9 mouse cellular contexts compared by ENCODE assay signal in the genomic region with DNA sequence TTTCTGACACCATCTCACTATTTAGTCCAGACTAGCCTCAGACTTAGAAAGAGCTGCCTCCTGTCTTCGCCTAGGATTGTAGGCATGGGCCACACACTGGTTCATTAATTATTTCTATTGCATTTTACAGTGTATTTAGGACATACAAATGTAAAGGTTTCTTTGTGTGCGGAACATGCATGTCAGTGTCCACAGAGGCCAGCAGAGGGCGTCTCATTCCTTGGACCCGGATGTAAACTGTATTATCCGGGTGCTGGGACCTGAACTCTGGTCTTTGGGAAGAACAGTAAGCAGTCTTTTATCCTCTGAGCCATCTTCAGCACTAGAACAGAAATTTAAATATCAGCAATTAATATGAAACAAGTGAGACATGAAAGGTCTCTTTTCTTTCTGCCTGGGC. TPM values are rescaled to one million over a fixed set of nuclear protein-coding genes. Genes with fewer than 3 reads are reported as not detected.
A peak's percentile ranks its signal among the peaks of the same experiment; 100 is the strongest.
DNase-seq lines count a peak whose midpoint lies in the region; ATAC-seq and TF ChIP-seq lines count a peak whose summit lies in the region.
"Had no signal": no experiment of that assay in that cellular context is flagged by ENCODE, and none has a peak within 500 bp of the region (broad histone marks: within the 10 kb centered on the region; RNA-seq: fewer than 3 reads in every experiment).

No protein-coding gene starts in this region.

- peaks cover 36% of the 10 kb centered on the region for H3K36me3 ChIP-seq in intestine, embryonic 14.5 days (ENCODE audit: control insufficient read depth, insufficient read depth, low read length)
- H3K36me3 ChIP-seq in intestine, embryonic 15.5 days, result peaks cover 5% of the 10 kb centered on the region; the same call in 1 of the 2 replicates
- H3K36me3 ChIP-seq in E14TG2a.4 (ENCODE audit: insufficient read depth, low read length), result peaks cover 49% of the 10 kb centered on the region
- peaks cover 27% of the 10 kb centered on the region for H3K36me3 ChIP-seq in liver, embryonic 15.5 days (replicated peaks)

- peaks cover 16% of the 10 kb centered on the region for H3K4me1 ChIP-seq in intestine, embryonic 14.5 days (replicated peaks; ENCODE audit: control insufficient read depth, insufficient read depth, low read length)
- peaks cover 5% of the 10 kb centered on the region; the same call in 1 of the 2 replicates for H3K4me1 ChIP-seq in intestine, embryonic 15.5 days (replicated peaks)
- H3K4me1 ChIP-seq in E14TG2a.4 (replicated peaks; ENCODE audit: low read depth, low read length), result peaks cover 57% of the 10 kb centered on the region
- peaks cover 4% of the 10 kb centered on the region; the same call in 1 of the 2 replicates for H3K4me1 ChIP-seq in embryonic fibroblast, embryonic 13.5 days (ENCODE audit: control insufficient read depth, insufficient read depth, low read length)
- peaks cover 41% of the 10 kb centered on the region for H3K4me1 ChIP-seq in liver, embryonic 15.5 days (replicated peaks)

- H3K9ac ChIP-seq in intestine, embryonic 14.5 days (ENCODE audit: low read length), result no peak overlapping the region
- H3K9ac ChIP-seq in intestine, embryonic 15.5 days, result no peak overlapping the region
- H3K9ac ChIP-seq in liver, embryonic 15.5 days, result no peak overlapping the region

- peak overlapping the region; percentile 76 for H3K4me2 ChIP-seq in intestine, embryonic 14.5 days (ENCODE audit: low read length)
- H3K4me2 ChIP-seq in intestine, embryonic 15.5 days (replicated peaks), result no peak overlapping the region
- peak overlapping the region; percentile 99 for H3K4me2 ChIP-seq in liver, embryonic 15.5 days

- no peak for ATAC-seq in intestine, embryonic 14.5 days (replicated peaks; ENCODE audit: low FRiP score, low TSS enrichment, low read depth)
- ATAC-seq in intestine, embryonic 15.5 days, result no peak
- ATAC-seq in liver, embryonic 15.5 days (ENCODE audit: insufficient read depth), result no peak

- no peaks in the 10 kb centered on the region for H3K27me3 ChIP-seq in intestine, embryonic 14.5 days (replicated peaks; ENCODE audit: control insufficient read depth, insufficient read depth, low read length)
- no peaks in the 10 kb centered on the region for H3K27me3 ChIP-seq in intestine, embryonic 15.5 days (replicated peaks)
- no peaks in the 10 kb centered on the region for H3K27me3 ChIP-seq in E14TG2a.4 (ENCODE audit: insufficient read depth, low read length)
- no peaks in the 10 kb centered on the region for H3K27me3 ChIP-seq in liver, embryonic 15.5 days

- no peaks in the 10 kb centered on the region for H3K9me3 ChIP-seq in intestine, embryonic 14.5 days (ENCODE audit: control insufficient read depth, low read length)
- no peaks in the 10 kb centered on the region for H3K9me3 ChIP-seq in intestine, embryonic 15.5 days
- H3K9me3 ChIP-seq in E14TG2a.4 (ENCODE audit: low read length), result no peaks in the 10 kb centered on the region
- H3K9me3 ChIP-seq in liver, embryonic 15.5 days (replicated peaks), result no peaks in the 10 kb centered on the region

- no peak for DNase-seq in intestine, embryonic 14.5 days (ENCODE audit: low spot score)
- DNase-seq in adrenal gland, postnatal 14 days, result no peak
- no peak for DNase-seq in spleen, adult 12 weeks (ENCODE audit: low spot score)
- DNase-seq in left cerebral cortex, adult 18-20 months (ENCODE audit: low spot score in 2 of 2), result no peak
- DNase-seq: kidney, postnatal 10 days had no signal

- no peak for TF ChIP-seq POLR2A in embryonic fibroblast, embryonic 13.5 days (IDR thresholded peaks at IDR 0.05; ENCODE audit: low read depth, low read length)

- H3K27ac ChIP-seq in intestine, embryonic 14.5 days (ENCODE audit: low read depth), result no peak overlapping the region
- no peak overlapping the region for H3K27ac ChIP-seq in intestine, embryonic 15.5 days
- no peak overlapping the region for H3K27ac ChIP-seq in embryonic fibroblast, embryonic 13.5 days (ENCODE audit: insufficient read depth, low read length)
- H3K27ac ChIP-seq in liver, embryonic 15.5 days (replicated peaks), result no peak overlapping the region

- TF ChIP-seq CTCF in E14TG2a.4 (conservative IDR thresholded peaks at IDR 0.05; ENCODE audit: low read length), result peak; percentile 77
- no peak for TF ChIP-seq CTCF in embryonic fibroblast, embryonic 13.5 days (IDR thresholded peaks at IDR 0.05; ENCODE audit: borderline replicate concordance, insufficient read depth, low read length)

- H3K4me3 ChIP-seq in intestine, embryonic 14.5 days (ENCODE audit: low read depth, low read length), result no peak overlapping the region
- H3K4me3 ChIP-seq in intestine, embryonic 15.5 days (replicated peaks), result no peak overlapping the region
- H3K4me3 ChIP-seq in E14TG2a.4 (replicated peaks; ENCODE audit: low read length), result peak overlapping the region; percentile 92
- 0 out of 2 replicates have a peak overlapping the region, but pooled peaks have one; percentile 7 for H3K4me3 ChIP-seq in embryonic fibroblast, embryonic 13.5 days (ENCODE audit: insufficient read depth, low read length)
- no peak overlapping the region for H3K4me3 ChIP-seq in liver, embryonic 15.5 days (replicated peaks)

- WGBS in intestine, embryonic 14.5 days, result 74% methylated on average over 5 of the region's 5 CpGs
- WGBS in intestine, embryonic 15.5 days, result 80% methylated on average over 5 of the region's 5 CpGs
- 60% methylated on average over 5 of the region's 5 CpGs for WGBS in liver, embryonic 15.5 days (ENCODE audit: insufficient replicate concordance)

RNA-seq across cellular contexts. Expression of gene Dhx30, which starts 16.5 kb away (rescaled TPM):
- 123 and 134 TPM in 2 replicates for polyA plus RNA-seq in intestine, embryonic 14.5 days (2014; fragmentation: Nextera tagmentation; extraction: Ambion mirVana)
- 92.7 and 98.1 TPM in 2 replicates for polyA plus RNA-seq in intestine, embryonic 15.5 days (2015; fragmentation: Nextera tagmentation; extraction: Ambion mirVana)
- 63.2 and 65.1 TPM in 2 replicates for polyA plus RNA-seq in embryonic fibroblast, embryonic 13.5 days (2011; ENCODE audit: insufficient read length, low read depth, missing spikeins)
- polyA plus RNA-seq in liver, embryonic 15.5 days (2015; fragmentation: Nextera tagmentation; extraction: Ambion mirVana), result 32.4 and 34.1 TPM in 2 replicates
- 82.6 and 95.2 TPM in 2 replicates for total RNA-seq in adrenal gland, postnatal 14 days (2021)
- 100 to 1,000 TPM; 168 to 171 TPM for total RNA-seq in left cerebral cortex, adult 18-20 months (2021)

RNA-seq across cellular contexts. Expression of gene Smarcc1, which starts 16.7 kb away (rescaled TPM):
- polyA plus RNA-seq in intestine, embryonic 14.5 days (2014; fragmentation: Nextera tagmentation; extraction: Ambion mirVana), result 125 and 127 TPM in 2 replicates
- polyA plus RNA-seq in intestine, embryonic 15.5 days (2015; fragmentation: Nextera tagmentation; extraction: Ambion mirVana), result 83.8 and 91.3 TPM in 2 replicates
- polyA plus RNA-seq in embryonic fibroblast, embryonic 13.5 days (2011; ENCODE audit: insufficient read length, low read depth, missing spikeins), result 108 and 127 TPM in 2 replicates
- polyA plus RNA-seq in liver, embryonic 15.5 days (2015; fragmentation: Nextera tagmentation; extraction: Ambion mirVana), result 29.8 and 30.9 TPM in 2 replicates
- total RNA-seq in adrenal gland, postnatal 14 days (2021), result 55.9 and 57.0 TPM in 2 replicates
- total RNA-seq in left cerebral cortex, adult 18-20 months (2021), result 10 to 100 TPM; 69.0 to 72.1 TPM

Comparison
In these comparisons a context has a peak if more than half of its experiments do, and no peak if none do; other contexts are left out.
1. H3K4me3 ChIP-seq: peak in E14TG2a.4 (single experiment) and embryonic fibroblast, embryonic 13.5 days (single experiment); none in intestine, embryonic 14.5 days (single experiment), intestine, embryonic 15.5 days (single experiment) and liver, embryonic 15.5 days (single experiment).